Mouse (Mus musculus) kidney, adult 9 months (tissue): Measurements from ENCODE around the gene Coq3.

Experiments used
- DNase-seq: peaks from one replicate; pipeline ENCODE4 v3.0.0; 2022

The Coq3 gene

GRCm38 (mm10) chr4:21879565-21880220 is at the start of gene Coq3:
Gene Coq3, plus strand, starts transcription at chr4:21879673.
- DNase-seq: peak; percentile 84

DNA sequence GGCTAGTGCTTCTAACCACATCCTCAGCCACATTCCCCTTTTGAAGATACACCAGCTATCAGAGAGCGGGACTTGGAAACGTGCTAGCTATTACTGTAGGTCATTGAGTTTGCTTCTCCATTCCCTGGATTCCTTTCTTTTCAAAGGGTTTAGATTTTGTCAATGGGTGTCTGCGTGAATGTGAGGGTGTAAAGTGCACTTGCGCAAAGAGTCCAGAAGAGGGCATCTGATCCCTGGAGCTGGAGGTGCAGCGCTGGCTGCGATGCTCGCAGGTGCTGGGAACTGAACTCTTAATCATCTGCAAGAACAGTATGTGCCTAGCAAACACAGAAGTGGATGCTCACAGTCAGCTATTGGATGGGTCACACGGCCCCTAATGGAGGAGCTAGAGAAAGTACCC is 46.6 kb upstream of the Coq3 start:
- no peak for DNase-seq

- DNase-seq: peak; percentile 98
These were observed 31.8 kb upstream of the Coq3 start, which contains the start of gene Pnisr for GRCm38 (mm10) chr4:21847481-21848286. Gene Pnisr, plus strand, starts transcription at chr4:21847583.

GRCm38 (mm10) chr4:21848287-21848630 is 31.2 kb upstream of the Coq3 start:
- DNase-seq: peak; percentile 91

GRCm38 (mm10) chr4:21857481-21857880 is 22.0 kb upstream of the Coq3 start:
- no peak for DNase-seq

DNA sequence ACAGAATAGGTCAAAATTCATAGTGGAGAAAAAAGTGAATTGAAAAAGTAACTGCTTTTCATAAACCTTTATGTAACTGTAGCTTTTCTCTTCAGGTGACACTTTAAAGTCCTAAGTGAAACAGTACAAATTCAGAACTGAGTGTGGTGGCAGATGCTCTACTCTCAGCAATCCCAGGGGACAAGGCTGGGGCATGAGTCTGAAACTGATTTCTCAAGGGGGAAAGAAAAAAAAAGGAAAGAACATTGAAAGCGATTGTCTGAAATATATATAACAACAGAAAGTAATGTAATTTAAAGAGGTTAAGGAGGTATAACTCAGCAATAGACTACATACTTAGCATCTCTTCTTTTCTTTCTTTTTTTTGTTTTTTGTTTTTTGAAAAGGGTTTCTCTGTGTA is 14.2 kb upstream of the Coq3 start:
- DNase-seq: no peak

GRCm38 (mm10) chr4:21878776-21879175 is 697 bp upstream of the Coq3 start:
- no peak for DNase-seq

GRCm38 (mm10) chr4:21882806-21883205 is 3.3 kb downstream of the Coq3 start:
- DNase-seq: no peak

DNA sequence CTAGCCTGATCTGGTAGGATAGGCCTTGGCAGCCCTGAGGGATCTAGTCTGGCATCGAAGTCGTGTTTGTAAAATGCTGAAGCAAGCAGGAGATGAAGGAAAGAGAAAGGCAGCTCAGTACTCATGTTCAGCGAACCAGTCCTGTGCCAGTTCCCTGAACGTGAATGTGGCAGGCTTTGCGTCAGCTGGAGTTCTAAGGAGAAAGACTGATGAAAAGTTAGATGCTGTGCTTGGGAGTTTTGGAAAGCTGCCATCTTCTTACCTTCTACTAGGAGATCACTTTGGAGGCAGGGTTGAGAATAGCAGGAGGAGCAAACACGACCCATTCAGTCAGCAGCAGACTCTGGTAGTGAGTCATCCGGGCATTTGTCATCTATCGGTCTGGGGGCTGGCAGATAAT is 6.4 kb downstream of the Coq3 start:
- no peak for DNase-seq

DNA sequence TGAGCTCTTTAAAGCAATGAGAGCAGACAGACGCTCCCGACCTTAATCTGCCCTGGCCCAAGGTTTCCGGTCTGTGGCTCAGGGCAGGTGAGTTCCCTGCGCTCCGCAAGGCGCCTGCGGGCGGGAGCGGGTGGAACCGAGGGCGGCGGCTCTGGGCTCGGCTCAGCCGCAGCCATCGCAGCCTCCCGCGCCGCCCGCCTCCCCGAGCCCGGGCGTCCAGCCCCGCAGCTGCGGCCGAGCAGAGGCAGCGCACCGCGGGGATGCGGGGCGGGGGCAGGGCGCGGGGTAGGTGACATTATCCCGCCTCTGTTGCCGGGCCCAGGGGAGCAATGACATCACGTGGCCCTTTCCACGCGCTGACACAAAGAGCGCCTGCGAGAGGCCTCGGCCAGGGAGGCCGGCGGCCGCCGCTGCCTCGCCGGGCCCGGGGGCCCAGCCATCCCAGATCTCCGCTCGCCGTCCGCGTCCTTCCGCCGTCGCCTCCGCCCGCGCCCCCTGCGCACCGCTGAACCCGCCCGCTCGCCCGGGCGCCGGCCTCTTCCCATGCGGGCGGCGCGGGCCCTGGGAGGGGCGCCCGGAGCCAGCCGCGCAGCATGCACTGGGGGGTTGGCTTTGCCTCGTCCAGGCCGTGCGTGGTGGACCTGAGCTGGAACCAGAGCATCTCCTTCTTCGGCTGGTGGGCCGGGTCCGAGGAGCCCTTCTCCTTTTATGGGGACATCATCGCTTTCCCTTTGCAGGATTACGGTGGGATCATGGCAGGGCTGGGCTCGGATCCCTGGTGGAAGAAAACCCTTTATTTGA is 51.7 kb downstream of the Coq3 start, which contains the start of gene Faxc:
Faxc (plus strand) TSS at position 359 of the 801 bp plus-strand sequence.
- peak; percentile 8 for DNase-seq

DNA sequence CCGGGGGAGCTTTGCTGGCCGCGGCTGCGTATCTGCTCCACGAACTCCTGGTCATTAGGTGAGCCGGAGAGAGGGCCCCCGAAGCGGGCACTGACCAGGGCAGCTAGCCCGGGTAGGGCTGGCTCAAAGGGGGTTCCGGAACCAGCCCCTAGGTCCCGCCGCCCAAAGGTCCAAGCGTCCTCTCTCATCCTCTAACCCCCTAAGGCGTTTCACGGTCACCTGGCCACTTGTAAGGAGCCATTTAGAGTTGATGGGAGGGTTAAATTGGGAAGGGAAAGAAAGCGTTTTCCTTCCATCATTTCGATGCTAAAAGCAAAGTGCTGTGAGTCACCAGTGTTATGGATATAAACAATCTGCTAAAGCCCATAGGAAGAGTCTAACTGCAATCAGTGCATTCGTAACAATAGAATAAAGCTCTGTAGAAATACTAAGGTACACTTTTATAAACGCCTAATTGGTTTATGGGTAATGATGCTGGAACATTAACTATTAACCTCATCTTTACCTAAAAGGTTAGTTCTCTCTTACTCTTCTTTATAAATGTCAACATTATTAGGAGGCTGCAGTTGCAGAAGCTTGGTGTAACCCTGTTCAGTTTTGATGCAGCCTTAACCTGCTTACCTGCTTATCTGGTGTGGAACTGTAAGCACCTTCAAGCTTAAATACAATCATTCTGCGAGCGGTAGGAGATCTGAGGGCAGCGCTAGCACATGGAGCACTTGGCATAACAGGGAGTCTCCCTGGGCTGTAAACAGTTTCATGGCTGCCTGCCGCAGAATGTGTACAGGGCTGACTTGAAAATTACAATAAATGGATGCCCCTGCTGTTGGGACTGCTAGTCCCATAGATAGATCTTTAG is 52.5 kb downstream of the Coq3 start:
- DNase-seq: peak; percentile 3

- no peak for DNase-seq
These were observed 55.9 kb downstream of the Coq3 start for GRCm38 (mm10) chr4:21935378-21935777.

DNA sequence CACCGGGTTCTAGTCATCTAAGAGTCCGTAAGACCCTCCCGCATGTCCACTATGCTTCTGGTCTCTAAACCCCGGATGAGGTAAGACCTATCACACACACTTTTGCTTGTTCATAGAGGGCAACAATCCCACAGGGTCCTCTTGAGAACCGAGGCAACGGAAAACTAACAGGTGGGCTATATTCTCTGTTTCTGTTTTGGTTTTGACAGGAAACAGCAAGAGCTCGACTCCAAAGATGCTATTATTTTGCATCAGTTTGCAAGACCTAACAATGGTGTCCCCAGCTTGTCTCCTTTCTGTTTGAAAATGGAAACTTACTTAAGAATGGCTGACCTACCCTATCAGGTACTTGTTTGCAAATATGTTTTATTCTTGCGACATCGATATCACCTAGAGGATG is 57.0 kb downstream of the Coq3 start:
- DNase-seq: no peak

- DNase-seq: no peak
These were observed 58.4 kb downstream of the Coq3 start for GRCm38 (mm10) chr4:21937890-21938289.

DNA sequence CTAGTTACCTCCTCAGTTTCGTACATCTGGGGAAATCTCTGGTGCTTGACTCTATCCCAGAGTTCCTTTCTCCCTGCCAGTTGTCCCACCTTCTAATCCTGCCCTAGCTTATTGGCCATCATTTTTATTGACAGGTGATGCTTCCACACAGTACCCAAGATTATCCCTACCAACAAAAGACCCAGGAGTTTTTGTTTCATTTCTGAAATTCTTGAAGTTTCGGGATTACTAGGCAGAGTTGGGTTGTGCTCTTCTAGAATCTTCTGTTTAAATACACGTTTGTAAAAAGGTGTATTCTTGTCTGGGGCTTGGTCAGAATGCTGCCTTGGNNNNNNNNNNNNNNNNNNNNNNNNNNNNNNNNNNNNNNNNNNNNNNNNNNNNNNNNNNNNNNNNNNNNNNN is 65.2 kb downstream of the Coq3 start:
- no peak for DNase-seq

DNA sequence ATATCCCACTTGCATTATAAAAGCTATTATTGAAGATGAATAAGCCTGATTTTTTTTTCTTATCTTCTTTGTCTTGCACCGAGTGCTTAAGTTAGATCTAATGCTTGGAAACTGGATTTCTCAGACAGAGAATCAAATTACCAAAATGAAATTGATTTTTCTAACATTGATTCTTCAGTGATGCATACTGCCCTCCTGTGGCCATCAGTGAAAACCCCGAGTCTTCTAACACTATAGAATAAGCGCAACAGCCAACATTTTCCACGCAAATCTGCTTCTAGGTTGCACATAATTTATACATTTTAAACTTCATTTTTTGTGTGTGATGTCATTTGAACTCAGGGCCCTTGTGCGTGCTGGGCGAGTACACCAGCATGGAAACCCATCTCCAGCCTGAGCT is 72.0 kb downstream of the Coq3 start:
- peak; percentile 20 for DNase-seq

DNA sequence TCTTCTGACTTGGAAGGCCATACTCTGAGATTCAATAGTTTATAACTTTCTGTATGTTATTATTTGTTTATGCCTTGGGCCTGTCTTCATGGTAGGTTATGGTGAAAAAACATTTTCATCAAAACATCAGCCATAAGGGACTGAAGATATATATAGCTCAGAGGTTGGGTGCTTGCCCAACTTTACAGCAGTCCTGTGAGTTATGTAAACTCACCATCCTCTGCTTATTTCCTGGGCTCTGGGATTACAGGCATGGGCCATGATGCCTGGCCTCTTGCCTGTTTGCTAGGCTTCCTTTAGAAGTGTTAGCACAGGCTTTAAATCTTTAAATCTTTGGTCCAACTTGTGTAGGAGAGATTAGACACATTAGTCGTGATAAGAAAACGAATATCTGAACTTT is 72.8 kb downstream of the Coq3 start:
- DNase-seq: no peak

GRCm38 (mm10) chr4:21957570-21958321 is 78.3 kb downstream of the Coq3 start:
- peak; percentile 51 for DNase-seq
